Mouse (Mus musculus) lung, adult 2 months (tissue): ENCODE data around the gene 4930404H24Rik. TPM values are rescaled to one million over a fixed set of nuclear protein-coding genes. Genes with fewer than 3 reads are reported as not detected.

Source experiments
- DNase-seq: peaks from one replicate; pipeline ENCODE4 v3.0.0; 2022
- H3K4me1 ChIP-seq: fragments of 200-500 bp; 2 replicates; pipeline ENCODE4 v1.6.1; 2011; ENCODE audit warnings: low read length; ENCODE audit not compliant: control insufficient read depth, insufficient read depth
- H3K4me3 ChIP-seq: fragments of 200-500 bp; replicated peaks from 2 replicates; pipeline ENCODE3; 2011; ENCODE audit warnings: low read depth, mild to moderate bottlenecking, control low read depth, low read length; ENCODE audit errors: extremely low read depth
- CTCF ChIP-seq: fragments of 200-500 bp; IDR thresholded peaks from 2 replicates; pipeline ENCODE4 v1.5.1; 2011; ENCODE audit warnings: mild to moderate bottlenecking, low read length, control low read depth; ENCODE audit not compliant: insufficient read depth
- POLR2A ChIP-seq: fragments of 200-500 bp; IDR thresholded peaks from 2 replicates; pipeline ENCODE4 v1.6.1; 2011; ENCODE audit warnings: low read depth, mild to moderate bottlenecking, control low read depth, low read length, borderline replicate concordance; ENCODE audit errors: extremely low read depth
- WGBS: fragments of 180-500 bp; shearing (Covaris S2); methylation state at CpG from one replicate; pipeline ENCODE4 v1.1.7; 2018; 5-methylcytosine and 5-hydroxymethylcytosine counted together
- polyA plus RNA-seq: library from polyadenylated mRNA; depleted of rRNA; stranded (reverse); fragments of >200 nt; gene quantifications from 2 replicates; pipeline ENCODE4 v1.2.3, GENCODE M21; 2012

Gene 4930404H24Rik
- polyA plus RNA-seq, 1 experiment: not detected

GRCm38 (mm10) chr2:153515582-153515981, 23.0 kb downstream of the 4930404H24Rik start:
- Histone ChIP-seq H3K4me3 (no peak overlapping the region), H3K4me1 (no peaks in the 10 kb centered on the region)
- DNase-seq: no peak
- 77% methylated on average over 6 of the region's 6 CpGs for WGBS
- TF ChIP-seq POLR2A (no peak), CTCF (no peak)

GRCm38 (mm10) chr2:153516961-153517360, 24.4 kb downstream of the 4930404H24Rik start:
- TF ChIP-seq POLR2A (no peak), CTCF (no peak)
- WGBS: 41% methylated on average over 4 of the region's 4 CpGs
- no peak overlapping the region for H3K4me3 ChIP-seq
- no peak for DNase-seq
- no peaks in the 10 kb centered on the region for H3K4me1 ChIP-seq

GRCm38 (mm10) chr2:153520057-153520456, 27.5 kb downstream of the 4930404H24Rik start:
- no peak for DNase-seq
- TF ChIP-seq POLR2A: no peak
- TF ChIP-seq CTCF: no peak
- Histone ChIP-seq H3K4me3 (no peak overlapping the region), H3K4me1 (no peaks in the 10 kb centered on the region)
- 79% methylated on average over 9 of the region's 9 CpGs for WGBS

GRCm38 (mm10) chr2:153522270-153522669, 29.7 kb downstream of the 4930404H24Rik start:
- WGBS: 64% methylated on average over 4 of the region's 4 CpGs
- TF ChIP-seq POLR2A (no peak), CTCF (no peak)

GRCm38 (mm10) chr2:153523143-153523542, 30.6 kb downstream of the 4930404H24Rik start:
- no peaks in the 10 kb centered on the region for H3K4me1 ChIP-seq
- no peak overlapping the region for H3K4me3 ChIP-seq
- 73% methylated on average over 9 of the region's 9 CpGs for WGBS
- no peak for DNase-seq
- TF ChIP-seq POLR2A (no peak), CTCF (no peak)

More at GRCm38 (mm10) chr2:153522270-153522669, 29.7 kb downstream of the 4930404H24Rik start:
- no peaks in the 10 kb centered on the region for H3K4me1 ChIP-seq
- no peak for DNase-seq
- no peak overlapping the region for H3K4me3 ChIP-seq

- DNase-seq: no peak
- Histone ChIP-seq H3K4me3 (no peak overlapping the region), H3K4me1 (no peaks in the 10 kb centered on the region)
- no peak for TF ChIP-seq CTCF
- no peak for TF ChIP-seq POLR2A
- 88% methylated on average over 12 of the region's 12 CpGs for WGBS
Measured at GRCm38 (mm10) chr2:153523656-153524055, 31.1 kb downstream of the 4930404H24Rik start.

- H3K4me1 ChIP-seq: no peaks in the 10 kb centered on the region
Measured at GRCm38 (mm10) chr2:153524727-153525126, 32.1 kb downstream of the 4930404H24Rik start.

GRCm38 (mm10) chr2:153525906-153526311, 33.3 kb downstream of the 4930404H24Rik start:
- no peak for DNase-seq
- H3K4me3 ChIP-seq: no peak overlapping the region
- TF ChIP-seq CTCF (no peak), POLR2A (no peak)
- no peaks in the 10 kb centered on the region for H3K4me1 ChIP-seq
- WGBS: 33% methylated on average over 10 of the region's 10 CpGs

More at GRCm38 (mm10) chr2:153524727-153525126, 32.1 kb downstream of the 4930404H24Rik start:
- no peak overlapping the region for H3K4me3 ChIP-seq
- DNase-seq: no peak
- 82% methylated on average over 2 of the region's 2 CpGs for WGBS
- TF ChIP-seq CTCF: no peak
- no peak for TF ChIP-seq POLR2A

- 68% methylated on average over 9 of the region's 9 CpGs for WGBS
- Histone ChIP-seq H3K4me3 (no peak overlapping the region), H3K4me1 (no peaks in the 10 kb centered on the region)
- DNase-seq: no peak
- TF ChIP-seq CTCF (no peak), POLR2A (no peak)
Measured at GRCm38 (mm10) chr2:153526850-153527530, 34.4 kb downstream of the 4930404H24Rik start.
